Mouse (Mus musculus): ENCODE data around the gene Ltc4s. TPM values are rescaled to one million over a fixed set of nuclear protein-coding genes. Genes with fewer than 3 reads are reported as not detected.

Gene Ltc4s
- polyA plus RNA-seq, 1 experiment from 2014 or later: 2.6 TPM

DNA sequence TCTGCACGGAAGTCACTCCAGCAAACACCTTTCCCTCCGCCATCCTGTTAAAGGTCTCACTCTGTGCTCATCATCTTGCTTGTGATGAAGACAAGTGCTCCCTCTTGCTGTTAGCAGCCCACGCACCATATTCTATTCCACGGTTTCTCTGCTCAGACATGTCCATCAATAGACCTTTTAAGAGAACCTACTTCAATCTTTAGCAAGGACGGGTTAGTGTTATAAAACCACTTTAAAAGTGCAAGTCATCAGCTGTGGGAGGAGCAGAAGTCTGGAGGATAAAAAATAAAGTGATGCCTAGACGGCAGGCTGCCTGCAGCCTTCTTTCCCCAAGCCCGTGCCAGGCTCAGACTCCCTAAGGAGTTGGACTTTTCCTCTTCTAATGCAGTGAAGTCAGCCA, 18.2 kb upstream of the Ltc4s start:
- Histone ChIP-seq H3K9me3 (ENCODE audit: control insufficient read depth, low read length) (no peaks in the 10 kb centered on the region), H3K4me3 (ENCODE audit: low read depth, low read length) (no peak overlapping the region), H3K27me3 (replicated peaks; ENCODE audit: control insufficient read depth, insufficient read depth, low read length) (no peaks in the 10 kb centered on the region), H3K4me1 (replicated peaks; ENCODE audit: control insufficient read depth, insufficient read depth, low read length) (no peaks in the 10 kb centered on the region), H3K4me2 (no peak overlapping the region), H3K9ac (ENCODE audit: low read depth, low read length) (no peak overlapping the region), H3K27ac (ENCODE audit: low read depth, low read length) (no peak overlapping the region), H3K36me3 (ENCODE audit: control insufficient read depth, insufficient read depth, low read length) (peaks cover 22% of the 10 kb centered on the region)
- 74% methylated on average over 7 of the region's 7 CpGs for WGBS
- ATAC-seq (replicated peaks; ENCODE audit: low FRiP score): no peak
- DNase-seq (ENCODE audit: low spot score): no peak

DNA sequence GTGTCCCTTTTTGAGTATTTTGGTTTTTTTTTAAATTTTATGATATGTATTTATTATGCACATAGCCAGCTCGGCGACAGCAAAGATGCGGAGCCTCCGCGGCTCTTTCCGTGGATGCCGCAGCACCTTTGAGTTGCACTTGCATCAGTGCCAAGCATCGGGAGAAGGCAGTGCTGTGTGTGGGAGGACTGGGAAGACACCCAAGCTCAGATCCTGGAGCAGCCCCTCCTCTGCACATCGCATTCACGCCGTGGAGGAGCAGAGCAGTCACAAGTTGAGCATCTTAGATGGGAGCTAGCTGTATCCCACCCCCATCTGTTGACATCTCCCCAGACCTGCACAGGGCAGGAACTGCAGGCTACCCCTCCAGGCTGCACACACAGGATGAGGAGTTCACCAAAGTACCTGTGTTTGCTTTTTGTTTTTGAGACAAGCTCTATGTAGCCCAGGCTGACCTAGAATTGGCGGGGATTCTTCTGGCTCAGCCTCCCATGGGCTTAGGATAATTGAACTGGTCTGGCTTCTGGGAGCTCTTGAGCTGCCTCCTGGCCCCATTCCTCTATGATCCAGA, 15.7 kb upstream of the Ltc4s start:
- no peak for ATAC-seq (replicated peaks; ENCODE audit: low FRiP score)
- H3K4me1 ChIP-seq (replicated peaks; ENCODE audit: control insufficient read depth, insufficient read depth, low read length): no peaks in the 10 kb centered on the region

GRCm38 (mm10) chr11:50253393-50253792, 15.0 kb upstream of the Ltc4s start:
- H3K4me3 ChIP-seq (ENCODE audit: low read depth, low read length): no peak overlapping the region
- ATAC-seq (replicated peaks; ENCODE audit: low FRiP score) (no peak), DNase-seq (ENCODE audit: low spot score) (no peak)
- 71% methylated on average over 1 of the region's 1 CpGs for WGBS
- H3K27ac ChIP-seq (ENCODE audit: low read depth, low read length): no peak overlapping the region
- no peak overlapping the region for H3K9ac ChIP-seq (ENCODE audit: low read depth, low read length)
- no peaks in the 10 kb centered on the region for H3K4me1 ChIP-seq (replicated peaks; ENCODE audit: control insufficient read depth, insufficient read depth, low read length)
- H3K36me3 ChIP-seq (ENCODE audit: control insufficient read depth, insufficient read depth, low read length): peaks cover 13% of the 10 kb centered on the region
- H3K9me3 ChIP-seq (ENCODE audit: control insufficient read depth, low read length): no peaks in the 10 kb centered on the region
- H3K27me3 ChIP-seq (replicated peaks; ENCODE audit: control insufficient read depth, insufficient read depth, low read length): no peaks in the 10 kb centered on the region
- H3K4me2 ChIP-seq: no peak overlapping the region

More for the DNA sequence above, 15.7 kb upstream of the Ltc4s start:
- 85% methylated on average over 12 of the region's 12 CpGs for WGBS
- no peak overlapping the region for H3K9ac ChIP-seq (ENCODE audit: low read depth, low read length)
- no peak overlapping the region for H3K4me3 ChIP-seq (ENCODE audit: low read depth, low read length)
- no peak overlapping the region for H3K4me2 ChIP-seq
- no peak for DNase-seq (ENCODE audit: low spot score)
- no peaks in the 10 kb centered on the region for H3K27me3 ChIP-seq (replicated peaks; ENCODE audit: control insufficient read depth, insufficient read depth, low read length)
- no peak overlapping the region for H3K27ac ChIP-seq (ENCODE audit: low read depth, low read length)
- H3K9me3 ChIP-seq (ENCODE audit: control insufficient read depth, low read length): no peaks in the 10 kb centered on the region
- peaks cover 15% of the 10 kb centered on the region for H3K36me3 ChIP-seq (ENCODE audit: control insufficient read depth, insufficient read depth, low read length)

DNA sequence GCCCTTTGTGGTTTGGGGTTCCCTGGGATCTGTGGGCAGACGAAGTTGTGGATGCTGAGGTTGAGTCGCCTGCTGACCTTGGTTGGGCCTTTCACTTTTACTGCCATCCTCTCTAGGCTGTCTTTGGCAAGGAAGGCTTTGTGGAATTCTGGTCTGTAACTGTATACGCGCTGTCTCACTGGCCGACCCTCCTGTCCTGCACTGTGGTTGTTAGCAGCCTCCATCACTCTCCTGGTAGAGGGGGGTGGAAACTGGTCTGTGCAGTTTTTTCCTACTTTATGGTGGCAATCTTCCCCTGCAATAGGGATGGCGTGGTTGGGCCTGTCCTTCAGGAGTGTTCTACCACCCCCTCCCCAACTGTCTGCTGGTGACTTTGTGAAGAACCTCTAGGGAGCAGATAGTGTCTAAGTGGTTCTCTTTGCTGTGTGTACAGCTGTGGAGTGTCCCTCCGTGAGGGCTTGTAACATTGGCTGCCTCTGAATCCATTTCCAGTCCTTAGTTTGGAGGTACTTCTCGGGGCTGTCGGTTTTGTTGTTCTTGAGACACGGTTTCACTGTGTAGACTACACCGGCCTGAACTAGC, 14.4 kb upstream of the Ltc4s start:
- H3K9ac ChIP-seq (ENCODE audit: low read depth, low read length): no peak overlapping the region
- ATAC-seq (replicated peaks; ENCODE audit: low FRiP score): no peak
- WGBS: 73% methylated on average over 11 of the region's 11 CpGs

GRCm38 (mm10) chr11:50252166-50252565, 13.8 kb upstream of the Ltc4s start:
- ATAC-seq (replicated peaks; ENCODE audit: low FRiP score): no peak
- H3K9ac ChIP-seq (ENCODE audit: low read depth, low read length): no peak overlapping the region
- H3K36me3 ChIP-seq (ENCODE audit: control insufficient read depth, insufficient read depth, low read length): peaks cover 5% of the 10 kb centered on the region; the same call in 1 of the 2 replicates
- DNase-seq (ENCODE audit: low spot score): no peak
- WGBS: 55% methylated on average over 3 of the region's 3 CpGs
- no peak overlapping the region for H3K4me3 ChIP-seq (ENCODE audit: low read depth, low read length)
- H3K4me1 ChIP-seq (replicated peaks; ENCODE audit: control insufficient read depth, insufficient read depth, low read length): no peaks in the 10 kb centered on the region
- H3K27ac ChIP-seq (ENCODE audit: low read depth, low read length): no peak overlapping the region
- H3K27me3 ChIP-seq (replicated peaks; ENCODE audit: control insufficient read depth, insufficient read depth, low read length): no peaks in the 10 kb centered on the region
- H3K4me2 ChIP-seq: no peak overlapping the region
- H3K9me3 ChIP-seq (ENCODE audit: control insufficient read depth, low read length): no peaks in the 10 kb centered on the region

More for the DNA sequence above, 14.4 kb upstream of the Ltc4s start:
- H3K27ac ChIP-seq (ENCODE audit: low read depth, low read length): no peak overlapping the region
- no peak overlapping the region for H3K4me3 ChIP-seq (ENCODE audit: low read depth, low read length)
- DNase-seq (ENCODE audit: low spot score): no peak
- no peaks in the 10 kb centered on the region for H3K27me3 ChIP-seq (replicated peaks; ENCODE audit: control insufficient read depth, insufficient read depth, low read length)
- H3K4me2 ChIP-seq: no peak overlapping the region
- peaks cover 7% of the 10 kb centered on the region; the same call in 1 of the 2 replicates for H3K36me3 ChIP-seq (ENCODE audit: control insufficient read depth, insufficient read depth, low read length)
- H3K9me3 ChIP-seq (ENCODE audit: control insufficient read depth, low read length): no peaks in the 10 kb centered on the region
- no peaks in the 10 kb centered on the region for H3K4me1 ChIP-seq (replicated peaks; ENCODE audit: control insufficient read depth, insufficient read depth, low read length)

DNA sequence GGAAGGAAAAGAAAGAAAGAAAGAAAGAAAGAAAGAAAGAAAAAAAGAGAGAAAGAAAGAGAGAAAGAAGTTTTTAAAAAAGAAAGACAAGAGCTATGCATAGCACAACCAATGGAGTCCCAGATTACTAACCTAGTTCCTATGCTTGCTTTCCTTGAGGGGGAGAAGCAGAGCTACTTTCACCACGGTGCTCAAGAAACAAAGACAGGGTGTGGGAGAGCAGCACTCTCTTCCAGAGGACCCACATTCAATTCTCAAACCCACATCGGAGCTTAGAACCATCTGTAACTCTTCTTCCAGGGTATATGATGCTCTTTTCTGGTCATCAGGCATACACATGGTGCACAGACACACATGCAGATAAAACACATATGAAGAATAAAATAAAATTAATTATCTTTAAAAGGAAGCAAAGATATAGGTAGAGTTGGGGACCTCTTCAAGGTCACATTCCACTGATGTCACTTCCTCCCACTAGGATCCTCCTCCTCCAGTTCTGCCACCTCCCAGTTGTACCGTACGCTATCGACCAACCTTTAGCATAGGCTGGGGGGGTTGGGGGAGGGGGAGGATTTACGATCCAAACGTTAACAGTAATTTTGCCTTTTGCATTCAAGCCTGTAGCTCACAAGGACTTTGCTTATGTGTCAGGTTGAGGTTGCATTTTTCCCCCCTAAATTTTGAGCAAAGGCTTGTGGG, 10.2 kb upstream of the Ltc4s start:
- WGBS: 78% methylated on average over 7 of the region's 7 CpGs
- Histone ChIP-seq H3K27me3 (replicated peaks; ENCODE audit: control insufficient read depth, insufficient read depth, low read length) (no peaks in the 10 kb centered on the region), H3K36me3 (ENCODE audit: control insufficient read depth, insufficient read depth, low read length) (no peaks in the 10 kb centered on the region), H3K27ac (ENCODE audit: low read depth, low read length) (no peak overlapping the region), H3K4me2 (no peak overlapping the region), H3K9ac (ENCODE audit: low read depth, low read length) (no peak overlapping the region), H3K4me3 (ENCODE audit: low read depth, low read length) (no peak overlapping the region), H3K9me3 (ENCODE audit: control insufficient read depth, low read length) (no peaks in the 10 kb centered on the region), H3K4me1 (replicated peaks; ENCODE audit: control insufficient read depth, insufficient read depth, low read length) (no peaks in the 10 kb centered on the region)
- DNase-seq (ENCODE audit: low spot score) (no peak), ATAC-seq (replicated peaks; ENCODE audit: low FRiP score) (no peak)

GRCm38 (mm10) chr11:50245269-50245668, 6.9 kb upstream of the Ltc4s start:
- Histone ChIP-seq H3K4me1 (replicated peaks; ENCODE audit: control insufficient read depth, insufficient read depth, low read length) (peaks cover 4% of the 10 kb centered on the region; the same call in 1 of the 2 replicates), H3K27me3 (replicated peaks; ENCODE audit: control insufficient read depth, insufficient read depth, low read length) (no peaks in the 10 kb centered on the region), H3K36me3 (ENCODE audit: control insufficient read depth, insufficient read depth, low read length) (no peaks in the 10 kb centered on the region), H3K9ac (ENCODE audit: low read depth, low read length) (no peak overlapping the region), H3K9me3 (ENCODE audit: control insufficient read depth, low read length) (no peaks in the 10 kb centered on the region), H3K27ac (ENCODE audit: low read depth, low read length) (no peak overlapping the region), H3K4me3 (ENCODE audit: low read depth, low read length) (no peak overlapping the region), H3K4me2 (no peak overlapping the region)
- ATAC-seq (replicated peaks; ENCODE audit: low FRiP score): no peak
- no peak for DNase-seq (ENCODE audit: low spot score)
- 77% methylated on average over 5 of the region's 5 CpGs for WGBS

GRCm38 (mm10) chr11:50243926-50244325, 5.5 kb upstream of the Ltc4s start:
- H3K4me2 ChIP-seq: no peak overlapping the region
- H3K36me3 ChIP-seq (ENCODE audit: control insufficient read depth, insufficient read depth, low read length): no peaks in the 10 kb centered on the region
- no peak for ATAC-seq (replicated peaks; ENCODE audit: low FRiP score)
- H3K9me3 ChIP-seq (ENCODE audit: control insufficient read depth, low read length): no peaks in the 10 kb centered on the region
- DNase-seq (ENCODE audit: low spot score): no peak
- H3K27ac ChIP-seq (ENCODE audit: low read depth, low read length): no peak overlapping the region
- 62% methylated on average over 6 of the region's 6 CpGs for WGBS
- H3K4me3 ChIP-seq (ENCODE audit: low read depth, low read length): no peak overlapping the region
- no peaks in the 10 kb centered on the region for H3K27me3 ChIP-seq (replicated peaks; ENCODE audit: control insufficient read depth, insufficient read depth, low read length)
- H3K4me1 ChIP-seq (replicated peaks; ENCODE audit: control insufficient read depth, insufficient read depth, low read length): peaks cover 12% of the 10 kb centered on the region; the same call in 1 of the 2 replicates
- H3K9ac ChIP-seq (ENCODE audit: low read depth, low read length): no peak overlapping the region

All from liver, embryonic 11.5 days (tissue).